Mouse (Mus musculus): Measurements from ENCODE around the gene Hinfp. TPM values are rescaled to one million over a fixed set of nuclear protein-coding genes. Genes with fewer than 3 reads are reported as not detected.
"Not testable (repeated sequence)": the region's sequence is repeated elsewhere in the genome, so short reads cannot be mapped to it uniquely, and the experiment has no call there.

Hinfp gene
- polyA plus RNA-seq, 1 experiment from 2014 or later: 15.1 TPM

GRCm38 (mm10) chr9:44330736-44331135, 25.3 kb upstream of the Hinfp start:
- 93% methylated on average over 6 of the region's 6 CpGs for WGBS

DNA sequence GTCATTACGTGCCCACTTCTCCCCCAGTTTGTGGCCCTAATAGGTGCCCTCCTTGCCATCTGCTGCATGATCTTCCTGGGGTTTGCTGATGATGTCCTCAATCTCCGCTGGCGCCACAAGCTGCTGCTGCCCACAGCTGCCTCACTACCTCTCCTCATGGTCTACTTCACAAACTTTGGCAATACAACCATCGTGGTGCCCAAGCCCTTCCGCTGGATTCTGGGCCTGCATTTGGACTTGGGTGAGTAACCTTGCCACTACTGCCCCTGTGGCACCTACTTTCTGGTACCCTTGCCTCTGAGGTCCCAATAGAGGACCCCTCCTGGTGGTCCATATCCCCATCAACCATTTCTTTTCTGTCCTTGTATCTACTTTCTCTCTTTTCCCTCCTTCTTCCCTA, 22.5 kb upstream of the Hinfp start:
- H3K9ac ChIP-seq: peak overlapping the region; percentile 91
- peaks cover 46% of the 10 kb centered on the region for H3K36me3 ChIP-seq
- ATAC-seq (replicated peaks; ENCODE audit: insufficient number of reproducible peaks, insufficient read depth, low FRiP score, low read depth): no peak
- no peaks in the 10 kb centered on the region for H3K27me3 ChIP-seq
- H3K4me1 ChIP-seq (replicated peaks): peaks cover 13% of the 10 kb centered on the region
- WGBS: 87% methylated on average over 5 of the region's 5 CpGs
- H3K27ac ChIP-seq: peak overlapping the region; percentile 97
- H3K4me2 ChIP-seq: peak overlapping the region; percentile 84
- no peaks in the 10 kb centered on the region for H3K9me3 ChIP-seq (replicated peaks)
- peak overlapping the region; percentile 89 for H3K4me3 ChIP-seq

More at GRCm38 (mm10) chr9:44330736-44331135, 25.3 kb upstream of the Hinfp start:
- H3K9me3 ChIP-seq (replicated peaks): no peaks in the 10 kb centered on the region
- H3K4me3 ChIP-seq: no peak overlapping the region
- ATAC-seq (replicated peaks; ENCODE audit: insufficient number of reproducible peaks, insufficient read depth, low FRiP score, low read depth): no peak
- H3K9ac ChIP-seq: no peak overlapping the region
- H3K4me2 ChIP-seq: no peak overlapping the region
- peaks cover 56% of the 10 kb centered on the region for H3K36me3 ChIP-seq
- no peak overlapping the region for H3K27ac ChIP-seq
- no peaks in the 10 kb centered on the region for H3K27me3 ChIP-seq
- H3K4me1 ChIP-seq (replicated peaks): peaks cover 17% of the 10 kb centered on the region

- H3K9ac ChIP-seq: peak overlapping the region; percentile 91
- WGBS: under 1% methylated on average over 22 of the region's 22 CpGs
- H3K27ac ChIP-seq: peak overlapping the region; percentile 97
- peaks cover 13% of the 10 kb centered on the region for H3K4me1 ChIP-seq (replicated peaks)
- H3K27me3 ChIP-seq: no peaks in the 10 kb centered on the region
- peak; percentile 49 for ATAC-seq (replicated peaks; ENCODE audit: insufficient number of reproducible peaks, insufficient read depth, low FRiP score, low read depth)
- H3K36me3 ChIP-seq: peaks cover 39% of the 10 kb centered on the region
- H3K9me3 ChIP-seq (replicated peaks): no peaks in the 10 kb centered on the region
- H3K4me3 ChIP-seq: peak overlapping the region; percentile 89
- peak overlapping the region; percentile 84 for H3K4me2 ChIP-seq
These were observed 21.7 kb upstream of the Hinfp start for GRCm38 (mm10) chr9:44327064-44327711.

GRCm38 (mm10) chr9:44326371-44327063, 21.0 kb upstream of the Hinfp start:
- Histone ChIP-seq H3K36me3 (peaks cover 33% of the 10 kb centered on the region), H3K27me3 (no peaks in the 10 kb centered on the region), H3K27ac (peak overlapping the region; percentile 97), H3K4me1 (replicated peaks) (peaks cover 13% of the 10 kb centered on the region), H3K9me3 (replicated peaks) (no peaks in the 10 kb centered on the region), H3K9ac (peak overlapping the region; percentile 91), H3K4me3 (peak overlapping the region; percentile 89), H3K4me2 (peak overlapping the region; percentile 84)
- under 1% methylated on average over 38 of the region's 38 CpGs for WGBS
- ATAC-seq (replicated peaks; ENCODE audit: insufficient number of reproducible peaks, insufficient read depth, low FRiP score, low read depth): peak; percentile 89

DNA sequence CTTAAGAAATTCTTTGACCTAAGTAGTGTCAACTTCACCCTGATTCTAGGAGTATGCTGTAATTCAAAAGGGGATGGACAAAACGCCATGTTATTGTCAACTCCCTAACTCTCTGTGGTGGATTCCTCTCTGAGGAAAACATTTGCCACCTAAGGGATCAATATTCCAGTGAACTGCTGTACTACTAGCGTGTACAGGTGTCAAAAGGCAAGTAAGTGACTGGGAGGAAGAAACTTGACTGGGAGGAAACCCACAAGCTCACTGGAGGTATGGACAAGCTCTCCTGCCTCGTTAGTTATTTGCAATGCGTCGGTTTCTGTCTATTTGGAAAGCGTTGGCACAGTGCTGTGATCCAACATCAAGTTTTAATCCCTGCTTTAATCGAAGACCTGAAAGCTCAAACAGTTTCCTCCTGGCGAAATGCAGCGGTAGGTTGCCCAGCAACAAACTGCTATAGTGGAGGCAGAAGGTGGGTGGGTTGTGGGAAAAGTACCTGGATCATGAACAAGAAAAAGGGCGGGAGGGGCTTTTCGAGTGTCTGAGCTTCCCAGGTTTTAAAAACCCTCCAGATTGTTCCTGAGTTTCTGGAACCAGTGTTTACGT, 20.4 kb upstream of the Hinfp start, which contains the start of gene Dpagt1:
Gene Dpagt1 (plus strand): TSS at position 252 of the 603 bp plus-strand sequence.
- Histone ChIP-seq H3K4me2 (peak within 1 kb of the TSS; percentile 84), H3K9me3 (replicated peaks) (no peaks in the 10 kb centered on the region), H3K4me3 (peak within 1 kb of the TSS; percentile 89), H3K4me1 (replicated peaks) (peaks cover 15% of the 10 kb centered on the region), H3K36me3 (peaks cover 27% of the 10 kb centered on the region), H3K27ac (peak within 1 kb of the TSS; percentile 97), H3K27me3 (no peaks in the 10 kb centered on the region), H3K9ac (peak within 1 kb of the TSS; percentile 91)
- no peak for ATAC-seq (replicated peaks; ENCODE audit: insufficient number of reproducible peaks, insufficient read depth, low FRiP score, low read depth)
- WGBS: 2% methylated on average over 12 of the region's 12 CpGs

GRCm38 (mm10) chr9:44325032-44325767, 19.7 kb upstream of the Hinfp start:
- Histone ChIP-seq H3K36me3 (peaks cover 20% of the 10 kb centered on the region), H3K4me2 (peak overlapping the region; percentile 84), H3K27ac (peak overlapping the region; percentile 97), H3K9ac (peak overlapping the region; percentile 91), H3K4me1 (replicated peaks) (peaks cover 20% of the 10 kb centered on the region)
- not testable (repeated sequence) for H3K27me3 ChIP-seq; H3K9me3 ChIP-seq (replicated peaks); H3K4me3 ChIP-seq; ATAC-seq (replicated peaks; ENCODE audit: insufficient number of reproducible peaks, insufficient read depth, low FRiP score, low read depth)
- WGBS: 63% methylated on average over 7 of the region's 8 CpGs

- no peak overlapping the region for H3K27ac ChIP-seq
- H3K4me2 ChIP-seq: no peak overlapping the region
- H3K9me3 ChIP-seq (replicated peaks): no peaks in the 10 kb centered on the region
- peaks cover 24% of the 10 kb centered on the region for H3K4me1 ChIP-seq (replicated peaks)
- H3K36me3 ChIP-seq: peaks cover 9% of the 10 kb centered on the region
- no peak overlapping the region for H3K4me3 ChIP-seq
- 73% methylated on average over 6 of the region's 6 CpGs for WGBS
- H3K27me3 ChIP-seq: no peaks in the 10 kb centered on the region
- no peak for ATAC-seq (replicated peaks; ENCODE audit: insufficient number of reproducible peaks, insufficient read depth, low FRiP score, low read depth)
- no peak overlapping the region for H3K9ac ChIP-seq
These were observed 18.7 kb upstream of the Hinfp start for GRCm38 (mm10) chr9:44324147-44324546.

GRCm38 (mm10) chr9:44323656-44324055, 18.2 kb upstream of the Hinfp start:
- H3K9me3 ChIP-seq (replicated peaks); H3K27ac ChIP-seq; H3K36me3 ChIP-seq; H3K4me2 ChIP-seq; H3K27me3 ChIP-seq; ATAC-seq (replicated peaks; ENCODE audit: insufficient number of reproducible peaks, insufficient read depth, low FRiP score, low read depth); H3K9ac ChIP-seq; H3K4me3 ChIP-seq: not testable (repeated sequence)
- peaks cover 29% of the 10 kb centered on the region for H3K4me1 ChIP-seq (replicated peaks)
- WGBS: 84% methylated on average over 3 of the region's 4 CpGs

DNA sequence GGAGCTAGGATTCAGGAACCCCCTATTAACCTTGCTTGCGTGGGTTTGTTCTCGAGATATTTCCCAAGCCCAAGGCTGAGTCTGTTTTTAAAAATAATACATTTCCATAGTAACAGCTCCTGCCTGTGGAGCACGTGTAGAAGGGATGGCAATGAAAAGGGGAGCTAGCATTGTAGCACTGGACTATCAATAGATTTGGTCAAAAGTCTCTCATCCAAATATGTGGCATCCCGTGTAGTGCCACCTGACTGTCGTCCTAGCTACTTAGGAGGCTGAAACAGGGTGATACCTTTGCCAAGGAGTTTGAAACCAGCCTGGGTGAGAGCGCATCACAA, 15.3 kb upstream of the Hinfp start:
- Histone ChIP-seq H3K9ac (peak overlapping the region; percentile 40), H3K27me3 (no peaks in the 10 kb centered on the region), H3K9me3 (replicated peaks) (no peaks in the 10 kb centered on the region), H3K27ac (peak overlapping the region; percentile 78), H3K4me3 (peak overlapping the region; percentile 80), H3K4me2 (peak overlapping the region; percentile 93), H3K4me1 (replicated peaks) (peaks cover 33% of the 10 kb centered on the region), H3K36me3 (peaks cover 8% of the 10 kb centered on the region)
- WGBS: 13% methylated on average over 6 of the region's 6 CpGs
- ATAC-seq (replicated peaks; ENCODE audit: insufficient number of reproducible peaks, insufficient read depth, low FRiP score, low read depth): 0 out of 2 replicates have a peak, but pooled peaks have one; percentile 3

DNA sequence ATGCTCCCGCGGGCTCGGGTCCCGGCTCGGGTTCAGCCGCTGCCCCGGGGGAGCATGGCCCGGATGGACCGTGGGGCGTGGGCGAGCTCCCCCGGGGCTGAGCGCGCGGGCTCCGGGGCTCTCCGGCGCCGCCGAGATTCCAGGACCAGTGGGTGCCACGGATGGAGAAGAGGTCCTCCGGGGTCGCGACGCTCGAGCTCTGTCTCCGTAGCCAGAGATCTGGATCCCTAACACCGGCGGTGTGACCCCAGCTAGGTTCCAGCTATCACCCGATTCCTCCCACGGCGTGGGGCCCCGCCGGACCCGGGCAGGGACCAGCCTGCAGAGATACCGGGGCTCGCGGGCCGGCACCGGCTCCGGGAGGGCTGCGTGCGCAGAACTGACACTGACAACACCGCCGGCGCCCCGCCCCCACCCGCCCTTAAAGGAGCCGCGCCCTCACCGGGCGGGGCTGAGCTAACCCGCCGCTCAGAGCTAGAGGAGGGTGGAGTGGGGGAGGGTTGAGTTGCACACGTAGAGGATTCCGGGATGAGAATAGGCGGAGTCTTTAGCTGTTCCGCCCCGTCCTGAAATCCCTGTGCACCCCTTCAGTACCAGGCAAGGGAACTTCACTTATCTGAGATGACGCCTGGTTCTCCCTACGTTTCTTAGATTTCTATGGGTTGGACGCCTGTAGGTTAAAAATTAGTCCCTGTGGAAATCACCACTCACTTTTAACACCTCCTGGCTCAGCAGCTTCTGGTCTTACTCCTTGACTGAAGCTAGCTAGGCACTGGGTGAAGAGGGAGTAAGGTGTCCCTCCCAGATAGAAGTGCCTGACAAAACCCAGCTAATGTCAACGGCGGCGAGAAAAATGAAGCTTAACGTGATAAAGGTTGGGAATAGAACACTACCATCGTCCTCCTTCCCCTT, 14.7 kb upstream of the Hinfp start, which contains the start of gene C2cd2l:
Gene C2cd2l (minus strand): TSS at position 399 of the 912 bp plus-strand sequence.
- Histone ChIP-seq H3K4me3 (peak within 1 kb of the TSS; percentile 80), H3K9me3 (replicated peaks) (no peaks in the 10 kb centered on the region), H3K9ac (peak within 1 kb of the TSS; percentile 93), H3K36me3 (peaks cover 14% of the 10 kb centered on the region), H3K4me2 (peak within 1 kb of the TSS; percentile 93), H3K4me1 (replicated peaks) (peaks cover 30% of the 10 kb centered on the region), H3K27ac (peak within 1 kb of the TSS; percentile 78), H3K27me3 (no peaks in the 10 kb centered on the region)
- ATAC-seq (replicated peaks; ENCODE audit: insufficient number of reproducible peaks, insufficient read depth, low FRiP score, low read depth): peak; percentile 99
- under 1% methylated on average over 67 of the region's 67 CpGs for WGBS
